Mouse (Mus musculus) embryonic facial prominence, embryonic 13.5 days (tissue): Measurements from ENCODE around the gene Psmb5. TPM values are rescaled to one million over a fixed set of nuclear protein-coding genes. Genes with fewer than 3 reads are reported as not detected.

ENCODE experiments used
- ATAC-seq: fragments of 200-750 bp; cut with Nextera tagmentation; 2 replicates; pipeline ENCODE4 v1.8.0; 2017; ENCODE audit warnings: low read depth; ENCODE audit not compliant: insufficient number of reproducible peaks, insufficient read depth, low FRiP score, low TSS enrichment
- H3K27ac ChIP-seq: fragments of 300-500 bp; sonication (generic); 2 replicates; pipeline ENCODE4 v1.5.1; 2015; ENCODE audit warnings: moderate library complexity, mild to moderate bottlenecking, inconsistent platforms
- H3K27me3 ChIP-seq: fragments of 300-500 bp; sonication (generic); 2 replicates; pipeline ENCODE4 v1.6.1; 2015; ENCODE audit warnings: mild to moderate bottlenecking, inconsistent platforms
- H3K36me3 ChIP-seq: fragments of 300-500 bp; sonication (generic); 2 replicates; pipeline ENCODE4 v1.6.1; 2015; ENCODE audit warnings: mild to moderate bottlenecking, inconsistent platforms
- H3K4me1 ChIP-seq: fragments of 300-500 bp; sonication (generic); 2 replicates; pipeline ENCODE4 v1.6.1; 2015; ENCODE audit warnings: inconsistent platforms
- H3K4me2 ChIP-seq: fragments of 300-500 bp; sonication (generic); 2 replicates; pipeline ENCODE4 v1.6.1; 2015; ENCODE audit warnings: moderate library complexity, mild to moderate bottlenecking, inconsistent platforms
- H3K4me3 ChIP-seq: fragments of 300-500 bp; sonication (generic); 2 replicates; pipeline ENCODE4 v1.5.1; 2015; ENCODE audit warnings: mild to moderate bottlenecking, inconsistent platforms
- H3K9ac ChIP-seq: fragments of 300-500 bp; sonication (generic); 2 replicates; pipeline ENCODE4 v1.6.1; 2015; ENCODE audit warnings: mild to moderate bottlenecking, inconsistent platforms
- H3K9me3 ChIP-seq: fragments of 300-500 bp; sonication (generic); 2 replicates; pipeline ENCODE4 v1.6.1; 2016; ENCODE audit warnings: inconsistent platforms
- WGBS: fragments of 180-500 bp; shearing (Covaris S2); methylation state at CpG from one replicate; pipeline ENCODE4 v1.1.7; 2015; ENCODE audit warnings: mixed read lengths; 5-methylcytosine and 5-hydroxymethylcytosine counted together
- polyA plus RNA-seq: library from polyadenylated mRNA; unstranded; fragments of >200 nt; fragmentation: Nextera tagmentation; extraction: Ambion mirVana; gene quantifications from 2 replicates; pipeline ENCODE4 v1.2.1, GENCODE M21; 2015

The Psmb5 gene
- polyA plus RNA-seq, 1 experiment from 2014 or later: 390 TPM

DNA sequence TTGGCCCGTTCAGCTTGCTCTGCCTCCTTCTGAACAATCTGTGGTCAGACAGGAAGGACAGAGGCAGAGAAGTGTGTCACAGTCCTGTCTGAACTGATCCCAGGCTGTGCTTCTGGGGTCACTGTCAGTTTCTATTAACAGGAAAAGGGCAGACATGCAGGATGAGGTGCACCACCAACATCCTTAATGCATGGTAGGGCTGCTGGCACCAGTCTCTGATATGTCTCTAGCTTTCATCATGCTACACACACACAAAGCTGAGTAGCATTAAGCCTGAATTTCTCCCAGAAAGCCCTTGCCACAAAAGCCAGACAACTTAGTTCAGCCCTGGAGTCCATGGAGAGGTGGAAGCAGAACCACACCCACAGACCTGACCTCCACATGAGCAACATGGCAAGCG lies 25.2 kb upstream of the Psmb5 start:
- no peak overlapping the region for H3K4me2 ChIP-seq
- H3K4me1 ChIP-seq: peaks cover 16% of the 10 kb centered on the region
- no peaks in the 10 kb centered on the region for H3K27me3 ChIP-seq
- H3K36me3 ChIP-seq: peaks cover 72% of the 10 kb centered on the region
- no peaks in the 10 kb centered on the region for H3K9me3 ChIP-seq
- no peak overlapping the region for H3K9ac ChIP-seq
- WGBS: 83% methylated on average over 2 of the region's 2 CpGs
- no peak overlapping the region for H3K27ac ChIP-seq
- no peak for ATAC-seq
- no peak overlapping the region for H3K4me3 ChIP-seq

- Histone ChIP-seq H3K27me3 (no peaks in the 10 kb centered on the region), H3K36me3 (peaks cover 72% of the 10 kb centered on the region), H3K4me3 (no peak overlapping the region), H3K9me3 (no peaks in the 10 kb centered on the region), H3K9ac (no peak overlapping the region), H3K27ac (peak overlapping the region; percentile 22; the same call in 1 of the 2 replicates), H3K4me2 (no peak overlapping the region), H3K4me1 (peaks cover 16% of the 10 kb centered on the region)
- 80% methylated on average over 25 of the region's 25 CpGs for whole genome bisulfite sequencing
- ATAC-seq: no peak
Measured at GRCm38 (mm10) chr14:54642224-54642944, 24.6 kb upstream of the Psmb5 start.

DNA sequence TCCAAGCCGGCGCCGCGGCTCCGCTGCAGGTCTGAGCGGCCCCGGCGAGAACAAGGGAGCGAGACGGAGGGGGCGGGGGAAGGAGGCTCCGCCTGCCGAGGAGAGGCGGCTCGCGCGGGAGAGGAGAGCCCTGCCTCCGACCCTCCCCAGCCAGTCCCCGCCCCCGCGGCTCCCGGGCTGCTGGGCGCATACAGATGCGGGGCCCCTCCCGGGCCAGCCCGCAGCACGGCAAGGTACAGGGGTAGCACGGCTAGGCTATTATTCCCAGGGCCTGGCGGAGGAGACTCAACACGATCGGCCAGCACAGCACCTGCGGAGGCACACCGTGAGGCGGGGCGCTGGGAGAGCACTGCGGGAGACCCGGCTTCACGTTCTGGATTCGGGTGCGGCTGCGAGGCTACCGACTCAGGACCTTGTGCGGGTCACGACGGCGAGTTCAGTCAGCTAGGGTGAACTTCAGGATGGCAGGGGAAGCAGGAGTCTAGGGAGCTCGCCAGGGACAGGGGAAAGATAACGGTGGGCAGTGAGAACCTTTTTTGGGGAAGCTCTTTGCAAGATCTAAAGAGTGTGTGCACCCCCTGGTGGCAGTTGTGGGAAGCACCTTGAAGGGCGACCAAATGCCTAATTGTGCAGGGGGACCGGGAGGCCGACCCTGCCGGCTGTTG lies 23.6 kb upstream of the Psmb5 start, which contains the start of gene Cdh24:
TSS of gene Cdh24 (minus strand) at position 60 of the 665 bp plus-strand sequence.
- WGBS: under 1% methylated on average over 51 of the region's 52 CpGs
- H3K27ac ChIP-seq: peak within 1 kb of the TSS; percentile 78

GRCm38 (mm10) chr14:54640946-54641304 lies 23.1 kb upstream of the Psmb5 start, which contains the start of gene Gm17606:
Gene Gm17606, plus strand, starts transcription at chr14:54640952.
- 1% methylated on average over 28 of the region's 28 CpGs for WGBS
- Histone ChIP-seq H3K9ac (peak within 1 kb of the TSS; percentile 90), H3K4me2 (peak within 1 kb of the TSS; percentile 73), H3K4me3 (peak within 1 kb of the TSS; percentile 75), H3K9me3 (no peaks in the 10 kb centered on the region), H3K36me3 (peaks cover 72% of the 10 kb centered on the region), H3K27me3 (no peaks in the 10 kb centered on the region), H3K27ac (peak within 1 kb of the TSS; percentile 78), H3K4me1 (peaks cover 16% of the 10 kb centered on the region)
- no peak for ATAC-seq

More for the DNA sequence above, 23.6 kb upstream of the Psmb5 start, which contains the start of gene Cdh24:
- peaks cover 16% of the 10 kb centered on the region for H3K4me1 ChIP-seq
- peak within 1 kb of the TSS; percentile 73 for H3K4me2 ChIP-seq
- peak within 1 kb of the TSS; percentile 75 for H3K4me3 ChIP-seq
- H3K36me3 ChIP-seq: peaks cover 72% of the 10 kb centered on the region
- H3K9ac ChIP-seq: peak within 1 kb of the TSS; percentile 90
- peak; percentile 89 for ATAC-seq
- no peaks in the 10 kb centered on the region for H3K9me3 ChIP-seq
- no peaks in the 10 kb centered on the region for H3K27me3 ChIP-seq

GRCm38 (mm10) chr14:54640121-54640520 lies 22.3 kb upstream of the Psmb5 start:
- peak overlapping the region; percentile 73 for H3K4me2 ChIP-seq
- H3K4me3 ChIP-seq: peak overlapping the region; percentile 75
- H3K9me3 ChIP-seq: no peaks in the 10 kb centered on the region
- peaks cover 69% of the 10 kb centered on the region for H3K36me3 ChIP-seq
- WGBS: 20% methylated on average over 4 of the region's 4 CpGs
- H3K27me3 ChIP-seq: no peaks in the 10 kb centered on the region
- H3K27ac ChIP-seq: no peak overlapping the region
- H3K9ac ChIP-seq: peak overlapping the region; percentile 90
- ATAC-seq: no peak
- peaks cover 16% of the 10 kb centered on the region for H3K4me1 ChIP-seq

DNA sequence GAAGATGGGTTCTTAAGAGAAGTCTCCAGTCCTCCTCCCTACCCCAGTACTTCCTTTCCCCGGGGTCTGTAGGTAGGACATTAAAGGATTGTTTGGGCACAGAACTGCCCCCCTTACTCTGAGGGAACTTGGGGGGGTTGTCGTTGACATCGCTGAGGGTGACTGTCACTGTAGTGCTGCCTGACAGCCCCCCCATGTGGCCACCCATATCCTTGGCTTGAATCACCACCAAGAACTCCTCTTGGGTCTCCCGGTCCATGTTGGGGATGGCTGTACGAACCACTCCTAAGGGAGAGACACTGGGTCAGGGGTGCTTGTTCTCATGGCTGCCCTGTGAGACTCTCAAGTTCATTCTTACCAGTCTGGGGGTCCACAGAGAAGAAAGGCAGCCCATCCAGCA lies 20.4 kb upstream of the Psmb5 start:
- Histone ChIP-seq H3K4me1 (peaks cover 16% of the 10 kb centered on the region), H3K27me3 (no peaks in the 10 kb centered on the region), H3K4me2 (no peak overlapping the region), H3K9ac (peak overlapping the region; percentile 4; the same call in 1 of the 2 replicates), H3K27ac (no peak overlapping the region), H3K4me3 (no peak overlapping the region), H3K36me3 (peaks cover 66% of the 10 kb centered on the region), H3K9me3 (no peaks in the 10 kb centered on the region)
- 69% methylated on average over 5 of the region's 5 CpGs for WGBS
- ATAC-seq: no peak

DNA sequence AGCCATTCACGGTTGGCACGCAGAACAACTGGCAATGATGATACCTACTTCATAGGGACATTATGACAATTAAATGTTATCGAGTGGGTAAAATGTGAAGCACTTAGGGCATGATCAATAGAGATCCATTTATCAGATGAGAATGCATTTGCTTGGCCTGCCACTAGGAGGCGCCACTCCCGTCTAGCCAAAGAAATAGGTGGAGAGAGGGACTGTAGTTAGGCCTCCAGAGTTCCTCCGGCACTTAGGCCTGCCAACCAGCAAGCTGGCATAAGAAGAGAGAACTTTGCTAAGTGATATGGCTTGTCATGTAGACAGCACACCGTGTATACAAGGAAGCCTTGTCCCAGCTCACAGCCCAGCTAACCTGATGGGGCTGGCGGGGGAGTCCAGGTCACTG lies 19.1 kb upstream of the Psmb5 start:
- Histone ChIP-seq H3K27me3 (no peaks in the 10 kb centered on the region), H3K4me2 (no peak overlapping the region), H3K27ac (no peak overlapping the region), H3K9ac (no peak overlapping the region), H3K9me3 (no peaks in the 10 kb centered on the region), H3K36me3 (peaks cover 67% of the 10 kb centered on the region), H3K4me1 (peaks cover 16% of the 10 kb centered on the region), H3K4me3 (no peak overlapping the region)
- no peak for ATAC-seq
- 54% methylated on average over 8 of the region's 8 CpGs for whole genome bisulfite sequencing

GRCm38 (mm10) chr14:54634182-54634581 lies 16.4 kb upstream of the Psmb5 start:
- Histone ChIP-seq H3K9ac (no peak overlapping the region), H3K4me1 (peaks cover 6% of the 10 kb centered on the region), H3K27me3 (no peaks in the 10 kb centered on the region), H3K36me3 (peaks cover 82% of the 10 kb centered on the region), H3K4me3 (no peak overlapping the region), H3K27ac (no peak overlapping the region), H3K4me2 (no peak overlapping the region), H3K9me3 (no peaks in the 10 kb centered on the region)
- 88% methylated on average over 4 of the region's 4 CpGs for WGBS
- no peak for ATAC-seq

GRCm38 (mm10) chr14:54632252-54632651 lies 14.4 kb upstream of the Psmb5 start:
- H3K9ac ChIP-seq: no peak overlapping the region
- no peak for ATAC-seq
- no peak overlapping the region for H3K4me3 ChIP-seq
- no peaks in the 10 kb centered on the region for H3K27me3 ChIP-seq
- 93% methylated on average over 37 of the region's 37 CpGs for WGBS
- H3K27ac ChIP-seq: no peak overlapping the region
- H3K4me1 ChIP-seq: 0 out of 2 replicates have a peak, but pooled peaks cover 4% of the 10 kb centered on the region
- no peak overlapping the region for H3K4me2 ChIP-seq
- no peaks in the 10 kb centered on the region for H3K9me3 ChIP-seq
- peaks cover 64% of the 10 kb centered on the region for H3K36me3 ChIP-seq

DNA sequence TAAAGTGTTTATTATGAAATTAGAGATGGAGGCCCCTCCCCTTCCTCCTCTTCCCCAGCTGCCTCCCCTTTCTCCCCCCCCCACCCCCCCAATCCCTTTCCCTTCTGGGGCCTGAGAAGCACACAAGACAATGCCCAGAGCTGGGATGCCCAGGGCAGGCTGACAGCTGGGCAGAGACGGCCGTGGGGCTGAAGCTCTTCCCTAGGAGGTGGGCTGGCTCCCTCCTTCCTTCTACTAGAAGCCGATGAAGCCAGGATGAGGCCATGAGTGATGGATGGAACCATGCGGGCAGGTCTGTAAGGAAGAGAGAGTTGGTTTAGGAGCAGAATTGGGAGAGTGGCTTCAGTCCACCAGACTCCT lies 13.4 kb upstream of the Psmb5 start:
- 0 out of 2 replicates have a peak, but pooled peaks cover 4% of the 10 kb centered on the region for H3K4me1 ChIP-seq
- WGBS: 65% methylated on average over 4 of the region's 4 CpGs
- H3K27me3 ChIP-seq: no peaks in the 10 kb centered on the region
- no peak for ATAC-seq
- no peak overlapping the region for H3K4me2 ChIP-seq
- no peak overlapping the region for H3K9ac ChIP-seq
- peaks cover 54% of the 10 kb centered on the region for H3K36me3 ChIP-seq
- H3K9me3 ChIP-seq: no peaks in the 10 kb centered on the region
- H3K27ac ChIP-seq: peak overlapping the region; percentile 48; the same call in 1 of the 2 replicates
- no peak overlapping the region for H3K4me3 ChIP-seq

DNA sequence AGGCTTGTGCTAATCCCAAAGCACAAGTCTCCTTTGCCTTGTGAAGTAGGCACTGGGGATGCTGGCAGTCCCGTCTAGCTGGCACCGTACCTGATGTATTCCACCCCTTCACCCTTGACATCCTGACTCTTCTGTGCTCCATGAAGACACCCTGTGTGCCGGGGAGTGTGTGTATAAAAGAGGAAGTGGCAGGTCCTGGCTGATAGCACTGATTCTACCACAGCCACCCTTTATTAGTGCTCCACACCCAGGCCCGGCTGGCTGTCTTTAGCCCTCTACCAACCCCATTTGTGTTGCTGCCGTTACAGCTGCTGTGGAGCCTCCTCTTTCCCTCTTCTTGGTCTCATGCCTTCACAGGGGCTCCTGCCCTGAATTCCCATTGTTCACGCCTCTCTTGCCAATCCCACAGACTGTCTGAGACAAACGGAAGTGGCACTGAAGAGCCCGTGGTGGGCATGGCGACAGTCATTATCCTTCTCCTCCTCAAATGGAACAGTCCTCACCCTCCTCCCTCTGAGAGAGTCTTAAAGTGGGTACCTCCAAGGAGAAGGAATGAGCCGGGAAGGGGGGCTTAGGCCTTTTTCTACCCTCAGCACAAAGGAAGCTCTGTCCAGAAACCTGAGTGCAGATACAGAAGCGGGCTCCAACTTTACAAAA lies 12.9 kb upstream of the Psmb5 start:
- no peak overlapping the region for H3K9ac ChIP-seq
- H3K36me3 ChIP-seq: peaks cover 49% of the 10 kb centered on the region
- no peak overlapping the region for H3K4me3 ChIP-seq
- peak overlapping the region; percentile 64; the same call in 1 of the 2 replicates for H3K27ac ChIP-seq
- WGBS: 73% methylated on average over 11 of the region's 11 CpGs
- H3K27me3 ChIP-seq: no peaks in the 10 kb centered on the region
- no peak overlapping the region for H3K4me2 ChIP-seq
- no peaks in the 10 kb centered on the region for H3K9me3 ChIP-seq
- ATAC-seq: no peak
- 0 out of 2 replicates have a peak, but pooled peaks cover 4% of the 10 kb centered on the region for H3K4me1 ChIP-seq
